Mouse (Mus musculus): ENCODE results near the gene Olfr564.

Gene Olfr564

GRCm38 (mm10) chr7:102803180-102803579 is at the start of gene Olfr564:
Gene Olfr564 (plus strand): TSS chr7:102803480.
- DNase-seq (ENCODE audit: low read depth), result no peak

GRCm38 (mm10) chr7:102759266-102759665 is 44.0 kb upstream of the Olfr564 start, which contains the start of the genes Olfr560 and Olfr78:
Gene Olfr560 (minus strand): TSS chr7:102759366.
Gene Olfr78 (minus strand): TSS chr7:102759471.
- no peak for DNase-seq (ENCODE audit: low read depth)

GRCm38 (mm10) chr7:102770921-102771320 is 32.4 kb upstream of the Olfr564 start, which contains the start of gene Olfr561:
Gene Olfr561 (plus strand): TSS chr7:102771221.
- DNase-seq (ENCODE audit: low read depth), result no peak
